Comparison of ENCODE assay signal across 11 mouse cellular contexts in genomic region chr15:96169726-96170467, GRCm38 (mm10).
DNase-seq lines count a peak whose midpoint lies in the region; ATAC-seq and TF ChIP-seq lines count a peak whose summit lies in the region.
"Had no signal": no experiment of that assay in that cellular context is flagged by ENCODE, and none has a peak within 500 bp of the region (broad histone marks: within the 10 kb centered on the region; RNA-seq: fewer than 3 reads in every experiment).

No protein-coding gene starts in this region.

- H3K27me3 ChIP-seq in heart, embryonic 16.5 days (ENCODE audit: control insufficient read depth, insufficient read depth, low read length): no peaks in the 10 kb centered on the region
- peaks cover 29% of the 10 kb centered on the region for H3K27me3 ChIP-seq in embryonic facial prominence, embryonic 10.5 days (replicated peaks; ENCODE audit: low read depth, poor library complexity, severe bottlenecking)
- H3K27me3 ChIP-seq in hindbrain, embryonic 14.5 days (ENCODE audit: control insufficient read depth, insufficient read depth, low read length): no peaks in the 10 kb centered on the region
- no peaks in the 10 kb centered on the region for H3K27me3 ChIP-seq in midbrain, postnatal 0 days (ENCODE audit: insufficient read depth, low read length)
- H3K27me3 ChIP-seq: CH12.LX had no signal

- no peaks in the 10 kb centered on the region for H3K9me3 ChIP-seq in heart, embryonic 16.5 days (replicated peaks; ENCODE audit: control insufficient read depth, low read length)
- no peaks in the 10 kb centered on the region for H3K9me3 ChIP-seq in embryonic facial prominence, embryonic 10.5 days
- no peaks in the 10 kb centered on the region for H3K9me3 ChIP-seq in hindbrain, embryonic 14.5 days (ENCODE audit: control insufficient read depth, low read length)
- no peaks in the 10 kb centered on the region for H3K9me3 ChIP-seq in midbrain, postnatal 0 days (ENCODE audit: low read length)

- peak overlapping the region; percentile 63 for H3K9ac ChIP-seq in heart, embryonic 16.5 days (ENCODE audit: low read length)
- H3K9ac ChIP-seq in hindbrain, embryonic 14.5 days: no peak overlapping the region
- H3K9ac ChIP-seq in midbrain, postnatal 0 days (replicated peaks; ENCODE audit: low read length, poor library complexity, severe bottlenecking): no peak overlapping the region

- H3K27ac ChIP-seq in heart, embryonic 16.5 days (ENCODE audit: low read length): no peak overlapping the region
- no peak overlapping the region for H3K27ac ChIP-seq in embryonic facial prominence, embryonic 10.5 days (replicated peaks)
- H3K27ac ChIP-seq in hindbrain, embryonic 14.5 days: peak overlapping the region; percentile 14; the same call in 1 of the 2 replicates
- H3K27ac ChIP-seq in midbrain, postnatal 0 days (ENCODE audit: low read depth, low read length): no peak overlapping the region

- intact Hi-C loops in heart, postnatal 10 days (cut with DNase I): no loop called here

- peak overlapping the region; percentile 61 for H3K4me2 ChIP-seq in heart, embryonic 16.5 days (ENCODE audit: low read depth, low read length)
- H3K4me2 ChIP-seq in hindbrain, embryonic 14.5 days (replicated peaks): peak overlapping the region; percentile 44
- peak overlapping the region; percentile 23 for H3K4me2 ChIP-seq in midbrain, postnatal 0 days (ENCODE audit: low read depth, low read length, poor library complexity, severe bottlenecking)

- peak; percentile 13; the same call in 1 of the 2 replicates for TF ChIP-seq CTCF in midbrain, postnatal 0 days (IDR thresholded peaks at IDR 0.05)

- no peak for ATAC-seq in heart, embryonic 16.5 days (replicated peaks; ENCODE audit: extremely low read depth, insufficient read depth, low FRiP score)
- ATAC-seq in hindbrain, embryonic 14.5 days (ENCODE audit: low FRiP score): no peak; the same call in 1 of the 2 replicates
- no peak for ATAC-seq in midbrain, postnatal 0 days (ENCODE audit: low FRiP score)

- DNase-seq in heart, postnatal 10 days: no peak
- peak; percentile 29 for DNase-seq in embryonic facial prominence, embryonic 10.5 days (ENCODE audit: low spot score)
- DNase-seq in hindbrain, embryonic 14.5 days (ENCODE audit: low spot score): peak; percentile 34
- DNase-seq in midbrain, postnatal 0 days (ENCODE audit: low spot score): peak; percentile 40
- DNase-seq in thymus, postnatal 0 days (ENCODE audit: low spot score): no peak
- no peak for DNase-seq in layer of hippocampus, adult 8-10 months (ENCODE audit: low spot score in 2 of 2)
- no peak for DNase-seq in layer of hippocampus, postnatal 36 days
- DNase-seq: adrenal gland, postnatal 36 days had no signal

- peaks cover 2% of the 10 kb centered on the region; the same call in 1 of the 2 replicates for H3K4me1 ChIP-seq in heart, embryonic 16.5 days (ENCODE audit: control insufficient read depth, insufficient read depth, low read length)
- peaks cover 16% of the 10 kb centered on the region for H3K4me1 ChIP-seq in embryonic facial prominence, embryonic 10.5 days
- peaks cover 17% of the 10 kb centered on the region for H3K4me1 ChIP-seq in hindbrain, embryonic 14.5 days (replicated peaks; ENCODE audit: control insufficient read depth, insufficient read depth, low read length)
- H3K4me1 ChIP-seq in midbrain, postnatal 0 days (ENCODE audit: insufficient read depth, low read length): 0 out of 2 replicates have a peak, but pooled peaks cover 3% of the 10 kb centered on the region

- 15% methylated on average over 15 of the region's 15 CpGs for WGBS in heart, embryonic 16.5 days
- 11% methylated on average over 15 of the region's 15 CpGs for WGBS in embryonic facial prominence, embryonic 10.5 days
- 15% methylated on average over 15 of the region's 15 CpGs for WGBS in hindbrain, embryonic 14.5 days
- WGBS in midbrain, postnatal 0 days: 16% methylated on average over 15 of the region's 15 CpGs

- H3K36me3 ChIP-seq in heart, embryonic 16.5 days (ENCODE audit: control insufficient read depth, insufficient read depth): no peaks in the 10 kb centered on the region
- no peaks in the 10 kb centered on the region for H3K36me3 ChIP-seq in embryonic facial prominence, embryonic 10.5 days (replicated peaks)
- H3K36me3 ChIP-seq in hindbrain, embryonic 14.5 days (replicated peaks; ENCODE audit: control insufficient read depth, insufficient read depth): no peaks in the 10 kb centered on the region
- H3K36me3 ChIP-seq in midbrain, postnatal 0 days (ENCODE audit: insufficient read depth, low read length): no peaks in the 10 kb centered on the region

- peak overlapping the region; percentile 40 for H3K4me3 ChIP-seq in heart, embryonic 16.5 days (ENCODE audit: low read length)
- peak overlapping the region; percentile 45 for H3K4me3 ChIP-seq in embryonic facial prominence, embryonic 10.5 days
- no peak overlapping the region; the same call in 1 of the 2 replicates for H3K4me3 ChIP-seq in hindbrain, embryonic 14.5 days (replicated peaks; ENCODE audit: low read length)
- H3K4me3 ChIP-seq in midbrain, postnatal 0 days (ENCODE audit: low read depth, low read length): no peak overlapping the region
- H3K4me3 ChIP-seq: erythroblast, embryonic 14.5 days had no signal

Comparison
In these comparisons a context has a peak if more than half of its experiments do, and no peak if none do; other contexts are left out.
1. H3K4me3 ChIP-seq: peak in heart, embryonic 16.5 days (single experiment) and embryonic facial prominence, embryonic 10.5 days (single experiment); none in hindbrain, embryonic 14.5 days (single experiment) and midbrain, postnatal 0 days (single experiment).
2. DNase-seq: peak in embryonic facial prominence, embryonic 10.5 days (single experiment), hindbrain, embryonic 14.5 days (single experiment) and midbrain, postnatal 0 days (single experiment); none in heart, postnatal 10 days (0 of 2), thymus, postnatal 0 days (single experiment), layer of hippocampus, adult 8-10 months (0 of 2) and layer of hippocampus, postnatal 36 days (0 of 2).
3. Peak in every context shown above with its lines, with median percentiles within 50 percentile points of each other: H3K4me2 ChIP-seq.